Mouse (Mus musculus): ENCODE results near the gene Prkcb.

DNA sequence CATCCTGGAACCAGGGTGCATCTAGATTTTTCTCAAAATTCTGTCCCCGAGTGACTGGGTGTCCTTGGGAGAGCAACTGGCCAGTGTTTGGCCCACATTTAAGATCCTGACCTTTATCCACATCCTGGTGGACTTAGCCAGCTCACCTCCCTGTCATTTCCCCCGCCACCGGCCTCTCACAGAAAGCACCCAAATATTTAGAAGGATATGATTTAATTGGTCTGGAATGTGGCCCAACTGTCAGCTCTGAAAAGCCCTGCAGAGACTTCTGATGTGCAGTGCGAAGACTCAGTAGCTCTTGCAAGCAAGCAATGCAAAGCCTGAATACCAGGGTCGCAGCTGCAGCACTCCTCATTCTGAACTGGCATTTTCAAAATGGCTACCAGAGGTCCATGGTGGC, 274.0 kb downstream of the Prkcb start:
- TF ChIP-seq CTCF (IDR thresholded peaks at IDR 0.05; ENCODE audit: extremely low read depth, insufficient read depth, low read length) (no peak), POLR2A (IDR thresholded peaks at IDR 0.05; ENCODE audit: extremely low read depth, insufficient read depth, low read length) (no peak)

Measured in cortical plate, adult 2 months (tissue).